10 mouse cellular contexts compared by ENCODE assay signal in the genomic region with DNA sequence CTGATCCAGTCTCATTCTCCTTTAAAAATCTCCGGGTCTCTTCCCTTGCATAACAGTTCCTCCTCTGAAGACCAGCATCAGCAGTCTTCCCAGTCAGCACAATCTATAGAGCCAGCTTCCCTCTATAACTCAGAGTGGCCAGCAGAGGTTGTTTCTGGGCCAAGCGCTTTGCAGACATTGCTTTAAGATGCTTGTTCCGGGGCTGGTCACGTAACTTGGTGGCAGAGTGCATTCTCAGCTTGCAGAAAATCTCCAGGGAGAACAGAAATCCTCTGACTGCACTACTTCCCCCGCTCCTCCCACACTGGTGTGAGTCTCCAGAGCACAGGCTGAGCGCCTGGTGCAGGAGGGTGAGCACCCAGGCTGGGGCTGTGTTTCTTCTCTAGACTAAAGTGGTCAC.
DNase-seq lines count a peak whose midpoint lies in the region; ATAC-seq lines count a peak whose summit lies in the region.
"Had no signal": no experiment of that assay in that cellular context is flagged by ENCODE, and none has a peak within 500 bp of the region (broad histone marks: within the 10 kb centered on the region; RNA-seq: fewer than 3 reads in every experiment).

No protein-coding gene starts in this region.

- H3K4me1 ChIP-seq in kidney, embryonic 16.5 days (ENCODE audit: insufficient read depth, low read length), result peaks cover 6% of the 10 kb centered on the region
- no peaks in the 10 kb centered on the region for H3K4me1 ChIP-seq in hindbrain, embryonic 16.5 days (ENCODE audit: control insufficient read depth, insufficient read depth, low read depth, low read length)

- peak; percentile 67; the same call in 1 of the 2 replicates for ATAC-seq in kidney, embryonic 16.5 days (ENCODE audit: low FRiP score, low TSS enrichment)
- peak; percentile 73 for ATAC-seq in hindbrain, embryonic 16.5 days
- ATAC-seq in megakaryocyte-erythroid progenitor cell, adult 5-6 weeks (replicated peaks; ENCODE audit: low FRiP score, low TSS enrichment, poor library complexity, severe bottlenecking), result no peak
- ATAC-seq: Patski had no signal

- no peak for DNase-seq in kidney, adult 11 months
- DNase-seq in cerebellum, adult 9-11 months, result peak; percentile 10
- peak; percentile 13 to 16 for DNase-seq in frontal cortex, postnatal 14 days (ENCODE audit: low spot score in 2 of 2)
- DNase-seq in lung, postnatal 36 days, result peak; percentile 2
- no peak for DNase-seq in adrenal gland, adult 2 months

- no peaks in the 10 kb centered on the region for H3K9me3 ChIP-seq in kidney, embryonic 16.5 days (ENCODE audit: low read length)
- H3K9me3 ChIP-seq in hindbrain, embryonic 16.5 days (ENCODE audit: control insufficient read depth, low read length), result no peaks in the 10 kb centered on the region

- H3K4me2 ChIP-seq in kidney, embryonic 16.5 days (replicated peaks; ENCODE audit: low read depth, low read length), result peak overlapping the region; percentile 17; the same call in 1 of the 2 replicates
- H3K4me2 ChIP-seq in hindbrain, embryonic 16.5 days (ENCODE audit: low read length), result 0 out of 2 replicates have a peak overlapping the region, but pooled peaks have one; percentile 10

- no peaks in the 10 kb centered on the region for H3K27me3 ChIP-seq in kidney, embryonic 16.5 days (ENCODE audit: insufficient read depth, low read length)
- no peaks in the 10 kb centered on the region for H3K27me3 ChIP-seq in hindbrain, embryonic 16.5 days (replicated peaks; ENCODE audit: control insufficient read depth, insufficient read depth, low read length)

- H3K36me3 ChIP-seq in kidney, embryonic 16.5 days (ENCODE audit: insufficient read depth, low read length), result no peaks in the 10 kb centered on the region
- H3K36me3 ChIP-seq in hindbrain, embryonic 16.5 days (ENCODE audit: control insufficient read depth, insufficient read depth, low read length), result no peaks in the 10 kb centered on the region

- WGBS in kidney, embryonic 16.5 days, result 26% methylated on average over 6 of the region's 6 CpGs
- 58% methylated on average over 6 of the region's 6 CpGs for WGBS in hindbrain, embryonic 16.5 days

- H3K27ac ChIP-seq in kidney, embryonic 16.5 days (ENCODE audit: low read length), result no peak overlapping the region
- peak overlapping the region; percentile 29; the same call in 1 of the 2 replicates for H3K27ac ChIP-seq in hindbrain, embryonic 16.5 days (ENCODE audit: low read depth, low read length)

- no peak overlapping the region for H3K9ac ChIP-seq in kidney, embryonic 16.5 days (replicated peaks; ENCODE audit: low read length)
- H3K9ac ChIP-seq in hindbrain, embryonic 16.5 days (ENCODE audit: low read depth, low read length), result no peak overlapping the region; the same call in 1 of the 2 replicates

- no peak overlapping the region for H3K4me3 ChIP-seq in kidney, embryonic 16.5 days (ENCODE audit: low read length)
- H3K4me3 ChIP-seq in hindbrain, embryonic 16.5 days (ENCODE audit: low read length), result no peak overlapping the region
- H3K4me3 ChIP-seq: erythroblast, embryonic 14.5 days had no signal

Comparison
In these comparisons a context has a peak if more than half of its experiments do, and no peak if none do; other contexts are left out.
1. DNase-seq: peak in cerebellum, adult 9-11 months (single experiment), frontal cortex, postnatal 14 days (2 of 2) and lung, postnatal 36 days (single experiment); none in kidney, adult 11 months (single experiment) and adrenal gland, adult 2 months (single experiment).